Mouse (Mus musculus) liver, postnatal 0 days (tissue): ENCODE measurements around the gene Muc4.

Experiments used
- CTCF ChIP-seq: sonication (generic); IDR thresholded peaks from 2 replicates; pipeline ENCODE4 v1.5.1; 2016; ENCODE audit warnings: antibody characterized with exemption, low read depth
- EP300 ChIP-seq: IDR thresholded peaks from 2 replicates; pipeline ENCODE4 v1.6.1; 2016; ENCODE audit warnings: antibody characterized with exemption, low read depth, mild to moderate bottlenecking

GRCm38 (mm10) chr16:32824061-32824460 lies 88.4 kb downstream of the Muc4 start:
- TF ChIP-seq CTCF (no peak), EP300 (no peak)
